Mouse (Mus musculus) E14TG2a.4 (cell line): ENCODE data around the gene Dtx1.
A peak's percentile ranks its signal among the peaks of the same experiment; 100 is the strongest.

ENCODE experiments used
- H3K27me3 ChIP-seq: 2 replicates; pipeline ENCODE4 v1.6.1; 2014; ENCODE audit warnings: low read length, control low read depth; ENCODE audit not compliant: insufficient read depth
- H3K36me3 ChIP-seq: 2 replicates; pipeline ENCODE4 v1.6.1; 2014; ENCODE audit warnings: low read length, control low read depth; ENCODE audit not compliant: insufficient read depth
- H3K4me1 ChIP-seq: replicated peaks from 2 replicates; pipeline ENCODE4 v1.6.1; 2014; ENCODE audit warnings: low read depth, low read length, control low read depth
- H3K4me3 ChIP-seq: replicated peaks from 2 replicates; pipeline ENCODE4 v1.5.1; 2014; ENCODE audit warnings: mild to moderate bottlenecking, low read length
- H3K9me3 ChIP-seq: 2 replicates; pipeline ENCODE4 v1.6.1; 2014; ENCODE audit warnings: low read length, control low read depth
- CTCF ChIP-seq: conservative IDR thresholded peaks from 2 replicates; pipeline ENCODE4 v1.5.1; 2014; ENCODE audit warnings: low read length
- NANOG ChIP-seq: IDR thresholded peaks from 2 replicates; pipeline ENCODE4 v1.6.1; 2014; ENCODE audit warnings: borderline replicate concordance, low read length, mixed read lengths
- POU5F1 ChIP-seq: IDR thresholded peaks from 2 replicates; pipeline ENCODE4 v1.6.1; 2014; ENCODE audit warnings: low read length, borderline replicate concordance

Dtx1 gene

GRCm38 (mm10) chr5:120690417-120690816 is 21.3 kb downstream of the Dtx1 start:
- no peaks in the 10 kb centered on the region for H3K9me3 ChIP-seq
- H3K4me3 ChIP-seq: no peak overlapping the region
- H3K36me3 ChIP-seq: peaks cover 4% of the 10 kb centered on the region; the same call in 1 of the 2 replicates
- H3K4me1 ChIP-seq: peaks cover 87% of the 10 kb centered on the region
- TF ChIP-seq CTCF (no peak), NANOG (no peak), POU5F1 (no peak)
- H3K27me3 ChIP-seq: peaks cover 40% of the 10 kb centered on the region

DNA sequence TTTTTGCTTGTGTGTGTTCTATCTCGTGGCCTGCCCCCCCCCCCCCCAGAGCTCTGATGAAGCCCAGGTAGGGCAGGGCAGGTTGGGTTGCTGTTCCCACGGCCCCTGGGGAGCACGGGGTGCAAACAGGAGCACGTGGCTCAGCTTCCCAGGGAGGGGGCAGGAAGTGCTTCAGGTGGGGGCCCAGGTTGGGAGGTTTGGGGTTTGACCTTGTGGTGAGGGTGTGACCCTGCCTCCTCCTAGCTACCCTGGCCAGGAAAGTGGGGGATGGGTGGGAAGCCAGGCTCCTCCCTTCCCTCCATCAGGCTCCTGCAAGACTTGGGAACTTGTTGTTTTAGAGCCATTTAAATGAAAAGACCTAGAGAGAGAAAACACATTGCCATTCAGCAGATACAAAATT is 23.3 kb downstream of the Dtx1 start:
- Histone ChIP-seq H3K4me1 (peaks cover 82% of the 10 kb centered on the region), H3K27me3 (peaks cover 20% of the 10 kb centered on the region), H3K4me3 (peak overlapping the region; percentile 63), H3K9me3 (peaks cover 4% of the 10 kb centered on the region), H3K36me3 (peaks cover 4% of the 10 kb centered on the region; the same call in 1 of the 2 replicates)
- TF ChIP-seq POU5F1 (no peak), NANOG (no peak), CTCF (no peak)

- Histone ChIP-seq H3K9me3 (peaks cover 4% of the 10 kb centered on the region), H3K4me1 (peaks cover 79% of the 10 kb centered on the region), H3K4me3 (0 out of 2 replicates have a peak overlapping the region, but pooled peaks have one; percentile 23), H3K36me3 (peaks cover 4% of the 10 kb centered on the region; the same call in 1 of the 2 replicates), H3K27me3 (peaks cover 15% of the 10 kb centered on the region; the same call in 1 of the 2 replicates)
- TF ChIP-seq CTCF (no peak), POU5F1 (no peak)
Observed at GRCm38 (mm10) chr5:120687897-120688296, 23.8 kb downstream of the Dtx1 start.

- Histone ChIP-seq H3K4me1 (peaks cover 81% of the 10 kb centered on the region), H3K36me3 (peaks cover 4% of the 10 kb centered on the region; the same call in 1 of the 2 replicates), H3K9me3 (peaks cover 4% of the 10 kb centered on the region), H3K4me3 (0 out of 2 replicates have a peak overlapping the region, but pooled peaks have one; percentile 23), H3K27me3 (0 out of 2 replicates have a peak, but pooled peaks cover 11% of the 10 kb centered on the region)
- no peak for TF ChIP-seq NANOG
Observed at GRCm38 (mm10) chr5:120687484-120687851, 24.3 kb downstream of the Dtx1 start.

GRCm38 (mm10) chr5:120686749-120687483 is 24.8 kb downstream of the Dtx1 start:
- Histone ChIP-seq H3K27me3 (0 out of 2 replicates have a peak, but pooled peaks cover 13% of the 10 kb centered on the region), H3K9me3 (peaks cover 4% of the 10 kb centered on the region), H3K4me1 (peaks cover 83% of the 10 kb centered on the region), H3K4me3 (no peak overlapping the region), H3K36me3 (peaks cover 4% of the 10 kb centered on the region)
- TF ChIP-seq POU5F1: no peak

DNA sequence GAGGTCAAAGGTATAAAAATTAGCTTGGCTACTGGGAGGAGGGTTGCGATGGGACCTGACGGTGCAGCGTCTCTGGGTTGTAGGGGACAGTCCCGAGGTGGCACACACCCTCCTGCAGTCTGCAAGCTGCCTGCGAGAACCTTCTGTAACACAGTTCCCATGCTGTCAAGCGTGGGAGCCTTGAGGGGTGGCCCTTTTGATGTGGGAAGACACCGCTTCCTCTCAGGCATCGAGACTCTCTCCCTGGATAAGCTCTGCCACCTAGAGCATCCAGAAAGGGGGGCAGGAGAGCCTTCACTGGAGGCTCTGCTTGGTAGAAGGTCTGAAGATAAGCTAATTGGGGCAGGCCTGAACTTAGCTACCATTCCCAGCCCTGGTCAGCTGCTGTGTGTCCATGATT is 26.0 kb downstream of the Dtx1 start:
- Histone ChIP-seq H3K4me3 (no peak overlapping the region), H3K4me1 (peaks cover 84% of the 10 kb centered on the region), H3K36me3 (peaks cover 12% of the 10 kb centered on the region), H3K9me3 (peaks cover 4% of the 10 kb centered on the region), H3K27me3 (0 out of 2 replicates have a peak, but pooled peaks cover 4% of the 10 kb centered on the region)
- TF ChIP-seq CTCF (no peak), NANOG (no peak), POU5F1 (no peak)

GRCm38 (mm10) chr5:120682982-120683771 is 28.6 kb downstream of the Dtx1 start:
- TF ChIP-seq POU5F1: no peak
- no peak for TF ChIP-seq NANOG
- TF ChIP-seq CTCF: no peak
- Histone ChIP-seq H3K4me1 (peaks cover 80% of the 10 kb centered on the region), H3K4me3 (peak overlapping the region; percentile 81), H3K36me3 (peaks cover 14% of the 10 kb centered on the region), H3K27me3 (0 out of 2 replicates have a peak, but pooled peaks cover 3% of the 10 kb centered on the region), H3K9me3 (peaks cover 4% of the 10 kb centered on the region)

DNA sequence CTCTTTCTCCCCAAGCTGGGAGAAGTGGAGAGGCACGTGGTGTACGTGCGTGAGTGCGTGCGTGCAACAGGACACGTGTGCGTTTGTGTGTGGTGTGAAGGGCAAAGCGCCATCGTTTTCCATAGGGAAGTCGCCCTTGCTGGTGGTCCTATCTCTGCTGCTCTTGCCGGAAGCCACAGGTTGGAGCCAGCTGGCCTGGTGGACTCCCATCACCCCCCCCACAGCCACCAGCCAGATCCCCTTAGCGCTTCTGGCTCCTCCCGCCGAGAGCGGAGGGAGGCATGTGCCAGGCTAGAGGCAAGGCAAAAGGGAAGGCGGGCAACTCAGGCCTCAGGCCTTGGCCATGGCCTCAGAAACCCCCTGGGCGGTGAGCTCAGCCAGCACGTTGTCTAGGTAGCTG is 30.8 kb downstream of the Dtx1 start:
- H3K9me3 ChIP-seq: peaks cover 4% of the 10 kb centered on the region
- peaks cover 14% of the 10 kb centered on the region for H3K36me3 ChIP-seq
- TF ChIP-seq NANOG (no peak), POU5F1 (no peak), CTCF (no peak)

More for the DNA sequence above, 30.8 kb downstream of the Dtx1 start:
- H3K4me3 ChIP-seq: peak overlapping the region; percentile 81
- 0 out of 2 replicates have a peak, but pooled peaks cover 3% of the 10 kb centered on the region for H3K27me3 ChIP-seq
- H3K4me1 ChIP-seq: peaks cover 77% of the 10 kb centered on the region
